Mouse (Mus musculus): Measurements from ENCODE around the gene Gm49320.

The Gm49320 gene

GRCm38 (mm10) chr8:4257350-4257749 lies 18.7 kb downstream of the Gm49320 start:
- in situ Hi-C loops (cut with MboI, MseI), result loop anchor here in 1 of 2 experiments (5.0 to 10.0 kb wide), 2 partner anchors 65 to 417 kb away; no protein-coding TSS in a partner anchor

- in situ Hi-C loops (cut with MboI, MseI), result loop anchor here in 1 of 2 experiments (5.0 to 10.0 kb wide), 2 partner anchors 64 to 417 kb away; no protein-coding TSS in a partner anchor
Measured at GRCm38 (mm10) chr8:4258233-4258632, 19.6 kb downstream of the Gm49320 start.

GRCm38 (mm10) chr8:4258678-4259077 lies 20.0 kb downstream of the Gm49320 start:
- in situ Hi-C loops (cut with MboI, MseI), result loop anchor here in 1 of 2 experiments (5.0 to 10.0 kb wide), 2 partner anchors 64 to 416 kb away; no protein-coding TSS in a partner anchor

GRCm38 (mm10) chr8:4259125-4259804 lies 20.6 kb downstream of the Gm49320 start, which contains the start of gene Ctxn1:
Gene Ctxn1, minus strand, starts transcription at chr8:4259274.
- in situ Hi-C loops (cut with MboI, MseI), result loop anchor here in 1 of 2 experiments (5.0 to 10.0 kb wide), 2 partner anchors 63 to 416 kb away; no protein-coding TSS in a partner anchor

- in situ Hi-C loops (cut with MboI, MseI), result loop anchor here (5.0 to 10.0 kb wide), 4 partner anchors 63 to 415 kb away; no protein-coding TSS in a partner anchor
Measured at GRCm38 (mm10) chr8:4259805-4260170, 21.1 kb downstream of the Gm49320 start.

- in situ Hi-C loops (cut with MboI, MseI), result loop anchor here (5.0 to 10.0 kb wide), 2 partner anchors 104 to 332 kb away; no protein-coding TSS in a partner anchor
Measured at GRCm38 (mm10) chr8:4263105-4263791, 24.6 kb downstream of the Gm49320 start.

GRCm38 (mm10) chr8:4265160-4265914 lies 26.7 kb downstream of the Gm49320 start:
- in situ Hi-C loops (cut with MboI, MseI), result loop anchor here in 1 of 2 experiments (10.0 kb wide), 1 partner anchor 329 kb away; no protein-coding TSS in a partner anchor

- in situ Hi-C loops (cut with MboI, MseI), result loop anchor here in 1 of 2 experiments (10.0 kb wide), 1 partner anchor 327 kb away; no protein-coding TSS in a partner anchor
Measured at GRCm38 (mm10) chr8:4267627-4268026, 29.0 kb downstream of the Gm49320 start.

- in situ Hi-C loops (cut with MboI, MseI), result loop anchor here in 1 of 2 experiments (10.0 kb wide), 1 partner anchor 325 kb away; no protein-coding TSS in a partner anchor
Measured at GRCm38 (mm10) chr8:4269609-4270008, 30.9 kb downstream of the Gm49320 start.

- in situ Hi-C loops (cut with MboI, MseI), result no loop called here
Measured at GRCm38 (mm10) chr8:4275275-4276110, 36.8 kb downstream of the Gm49320 start, which contains the start of gene Timm44. Gene Timm44, minus strand, starts transcription at chr8:4275913.

GRCm38 (mm10) chr8:4276111-4276465 lies 37.4 kb downstream of the Gm49320 start:
- in situ Hi-C loops (cut with MboI, MseI), result no loop called here

- in situ Hi-C loops (cut with MboI, MseI), result no loop called here
Measured at GRCm38 (mm10) chr8:4292738-4293137, 54.1 kb downstream of the Gm49320 start.

- in situ Hi-C loops (cut with MboI, MseI), result no loop called here
Measured at GRCm38 (mm10) chr8:4297822-4298221, 59.2 kb downstream of the Gm49320 start.

All from T-helper 17 cell (primary cell).